Mouse (Mus musculus) cerebral cortex, adult 2 months (tissue): Measurements from ENCODE around the gene Pfkfb4.

Experiments
- WGBS: fragments of 180-500 bp; shearing (Covaris S2); methylation state at CpG from one replicate; pipeline ENCODE4 v1.1.7; 2018; 5-methylcytosine and 5-hydroxymethylcytosine counted together

Gene Pfkfb4

DNA sequence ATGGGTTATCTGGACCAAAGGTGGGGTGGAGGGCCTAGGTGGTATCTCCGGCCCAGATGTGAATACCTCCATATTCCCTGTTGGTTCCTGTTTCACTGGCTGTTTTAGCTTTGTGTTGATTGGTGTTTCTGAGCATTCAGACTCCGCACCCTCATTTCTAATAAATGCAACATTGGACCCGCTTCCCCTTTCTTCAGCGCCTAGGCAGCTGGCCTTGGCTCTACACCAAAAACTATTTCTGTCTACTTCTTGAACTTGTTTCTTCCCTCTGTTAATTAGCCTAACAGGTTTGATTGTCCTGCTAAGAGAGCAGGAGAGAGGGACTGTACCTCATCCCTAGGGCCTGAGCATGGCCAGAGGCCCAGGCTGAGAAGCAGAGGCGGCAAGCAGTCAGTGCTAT lies 66.0 kb downstream of the Pfkfb4 start:
- 58% methylated on average over 5 of the region's 5 CpGs for WGBS

DNA sequence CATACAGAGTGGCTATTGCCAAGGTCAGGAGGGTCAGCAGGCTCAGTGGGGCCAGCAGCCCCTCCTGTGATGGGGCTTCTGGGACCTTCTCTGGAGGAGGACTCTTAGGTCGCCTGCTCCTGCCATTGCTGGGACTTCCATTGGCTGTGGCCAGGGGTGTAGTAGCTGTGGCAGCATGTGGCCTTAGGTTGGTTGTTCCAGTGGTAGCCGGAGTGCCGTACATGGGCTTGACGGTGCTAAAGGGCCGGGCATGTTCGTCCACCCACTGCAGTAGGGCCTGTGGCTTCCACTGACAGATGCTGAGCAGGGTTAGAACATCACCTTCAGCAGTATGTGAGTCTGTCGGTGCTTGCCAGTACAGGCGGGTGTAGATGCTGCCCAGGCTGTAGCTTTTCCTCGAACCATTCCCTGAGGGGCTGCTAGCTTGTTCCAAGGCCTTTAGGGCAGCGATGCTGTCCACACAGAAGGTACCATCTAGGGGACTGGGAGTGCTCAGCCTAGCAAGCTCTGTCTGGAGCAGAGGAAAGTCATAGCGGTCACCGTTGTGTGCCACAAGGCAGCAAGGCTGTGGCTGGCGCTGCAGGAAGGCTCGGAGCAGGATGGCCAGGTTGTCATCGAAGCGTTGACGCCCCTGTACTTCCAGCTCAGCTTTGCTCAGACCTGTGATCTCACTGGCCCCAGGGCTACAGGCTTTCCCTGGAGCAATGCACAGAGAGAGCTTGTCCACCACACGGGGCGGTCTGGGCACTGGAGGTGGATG lies 66.6 kb downstream of the Pfkfb4 start:
- WGBS, result 84% methylated on average over 19 of the region's 19 CpGs

DNA sequence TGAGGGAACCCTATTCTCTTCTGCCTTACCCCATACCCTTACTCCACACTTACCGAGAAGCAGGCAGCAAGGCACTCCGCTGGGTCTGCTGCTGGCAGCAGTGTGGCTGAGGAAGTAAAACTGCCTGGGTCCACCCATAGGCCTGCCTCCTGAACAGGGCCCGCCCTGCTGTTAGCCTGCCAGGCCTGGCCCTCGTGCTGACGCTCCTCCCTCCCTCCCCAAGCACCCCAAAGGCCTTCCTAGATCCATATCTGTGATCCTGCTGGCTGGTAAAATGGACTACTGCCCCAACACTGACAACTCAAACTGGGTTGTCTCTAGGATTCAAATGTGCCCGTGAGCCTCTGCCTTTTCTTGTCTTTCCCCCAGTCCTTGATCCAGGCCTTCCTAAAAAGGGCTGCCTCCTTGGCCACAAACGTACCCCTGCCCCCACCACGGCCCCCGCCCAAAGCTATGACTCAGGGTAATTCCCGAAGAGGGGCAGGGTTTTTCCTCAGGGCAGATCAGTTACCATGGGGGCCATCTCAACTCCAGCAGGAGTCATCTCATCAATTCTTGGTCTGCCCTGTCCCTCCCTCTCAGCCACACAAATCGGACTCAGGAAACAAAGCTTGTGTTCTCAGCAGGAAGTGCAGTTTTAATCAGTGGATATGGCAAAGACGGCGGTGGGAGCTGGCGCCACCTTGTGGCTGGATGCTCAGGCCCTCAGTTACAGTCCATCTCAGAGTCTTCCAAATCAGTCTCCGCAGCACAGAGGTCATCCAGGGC lies 67.7 kb downstream of the Pfkfb4 start, which contains the start of gene Trex1:
TSS of gene Trex1 (minus strand) at position 599 of the 768 bp plus-strand sequence.
- WGBS, result 3% methylated on average over 15 of the region's 15 CpGs

DNA sequence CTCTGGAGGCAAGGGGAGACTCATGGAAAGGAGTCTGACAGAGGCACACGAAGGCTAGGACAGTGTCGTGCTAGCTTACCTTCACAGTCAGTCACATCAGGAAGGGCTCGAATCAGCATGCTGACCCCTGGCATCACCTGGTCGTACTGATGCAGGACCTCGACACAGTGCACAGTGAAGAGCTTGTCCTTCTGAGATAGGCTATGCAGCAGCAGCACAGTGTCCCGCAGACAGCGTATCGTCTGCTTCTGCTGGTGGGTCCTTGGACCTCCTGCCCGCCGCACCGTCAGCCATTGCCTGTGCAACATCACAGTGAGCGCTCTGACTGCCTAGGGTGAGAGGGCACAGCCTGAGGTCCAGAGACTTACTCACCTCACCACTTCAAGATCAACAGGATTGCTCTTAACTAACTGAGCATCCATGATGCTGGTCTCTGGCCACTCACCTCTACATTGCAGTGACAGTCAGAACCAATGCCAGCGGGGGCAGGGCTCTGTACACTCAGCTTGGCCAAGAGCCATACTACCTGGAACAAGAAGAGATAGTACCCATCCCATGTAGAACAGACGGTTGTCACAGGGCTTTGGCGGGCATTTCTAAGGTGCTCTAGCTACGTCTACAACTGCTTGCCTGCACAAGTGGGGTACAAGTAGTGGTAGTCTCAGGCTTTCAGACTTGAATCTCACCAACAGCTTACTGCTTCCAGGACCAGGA lies 68.8 kb downstream of the Pfkfb4 start:
- 90% methylated on average over 16 of the region's 16 CpGs for WGBS

DNA sequence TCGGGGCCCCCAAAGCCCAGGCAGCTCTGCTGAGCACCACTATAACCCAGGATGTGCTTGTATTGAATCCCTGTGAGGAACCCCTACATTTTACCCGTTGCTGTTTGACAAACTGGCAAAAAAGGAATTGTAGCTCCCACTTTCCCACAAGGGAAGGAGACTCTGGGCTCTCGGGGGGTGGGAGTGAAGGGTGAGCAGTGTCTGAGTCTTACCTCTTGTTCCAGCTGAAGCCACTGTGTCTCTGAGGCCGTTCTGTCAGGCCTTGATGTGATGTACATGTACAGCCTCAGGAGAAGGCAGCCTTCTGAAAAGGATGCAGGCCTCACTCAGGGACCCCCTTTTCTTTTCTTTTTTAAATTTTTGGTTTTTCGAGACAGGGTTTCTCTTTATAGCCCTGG lies 69.3 kb downstream of the Pfkfb4 start:
- WGBS, result 78% methylated on average over 5 of the region's 5 CpGs

DNA sequence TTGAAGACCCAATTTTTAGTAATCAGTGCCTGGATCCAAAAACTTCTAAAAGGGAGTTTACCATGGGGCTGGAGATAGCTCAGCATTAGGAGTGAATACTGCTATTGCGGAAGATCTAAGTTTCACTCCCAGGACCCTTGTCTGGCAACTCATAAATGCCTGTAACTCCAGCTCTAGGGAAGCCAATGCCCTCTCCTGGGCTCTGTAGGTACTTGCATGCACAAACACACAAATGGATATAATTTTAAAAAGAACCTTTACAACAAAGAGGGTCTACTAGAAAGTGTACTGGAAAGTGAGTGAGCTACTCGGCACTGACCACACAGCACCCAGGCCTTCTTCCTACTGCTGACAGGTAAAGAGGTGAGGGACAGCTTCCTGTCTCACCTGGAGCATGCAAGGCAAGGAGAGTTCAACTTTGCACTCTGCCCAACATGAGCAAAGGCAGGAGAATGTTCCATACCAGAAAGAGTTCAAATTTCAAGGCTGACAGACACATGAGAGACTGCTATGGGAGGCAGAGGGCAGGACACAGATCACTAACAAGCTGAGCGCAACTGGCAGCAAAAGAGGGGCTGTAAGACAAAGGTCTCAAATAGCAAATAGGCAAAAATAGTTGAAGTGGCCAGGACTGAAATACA lies 76.6 kb downstream of the Pfkfb4 start:
- 94% methylated on average over 3 of the region's 3 CpGs for WGBS

DNA sequence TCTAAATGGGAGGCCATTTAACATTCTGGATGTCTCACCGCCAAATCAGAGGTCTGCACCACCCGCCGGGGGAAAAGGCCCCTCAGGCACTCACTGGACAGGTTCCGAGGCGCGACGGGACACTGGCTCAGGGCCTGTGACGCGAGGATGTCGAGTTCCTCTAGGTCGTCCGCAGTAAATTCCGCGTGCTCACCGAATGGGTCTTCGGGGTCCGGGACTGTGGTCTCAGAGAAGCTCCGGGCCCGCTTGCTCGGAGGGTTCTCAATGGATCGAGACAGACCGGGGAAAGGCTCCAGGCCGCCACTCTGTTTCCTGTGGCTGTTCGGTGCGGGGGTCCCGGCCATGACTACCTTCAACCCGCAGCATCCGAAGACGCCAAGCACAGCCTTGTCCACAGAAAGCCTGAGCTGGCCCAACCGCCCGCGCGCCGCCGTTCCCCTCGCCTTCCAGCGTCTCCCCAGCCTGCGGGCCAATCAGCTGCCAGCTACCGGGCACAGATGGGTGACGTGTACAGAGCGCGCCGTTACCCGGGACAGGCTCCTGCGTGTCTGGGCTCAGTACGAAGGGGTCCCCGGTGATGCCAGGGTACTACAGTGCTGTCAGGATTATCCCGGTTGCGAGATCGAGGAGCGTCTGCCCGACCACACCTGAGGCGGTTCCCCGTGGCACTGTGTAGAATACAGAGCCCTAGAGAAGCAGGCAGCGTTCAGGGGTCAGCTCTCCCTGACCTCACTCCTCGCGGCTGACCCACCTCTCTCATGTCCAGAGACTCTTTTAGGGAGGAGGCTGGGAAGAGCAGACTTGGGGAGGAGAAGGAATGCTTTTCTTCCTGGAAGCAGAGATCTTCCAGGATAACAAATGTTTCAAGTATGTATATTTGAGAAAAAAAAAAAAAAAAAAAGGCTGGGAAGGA lies 82.3 kb downstream of the Pfkfb4 start, which contains the start of gene Atrip:
TSS of gene Atrip (minus strand) at position 464 of the 913 bp plus-strand sequence.
- under 1% methylated on average over 57 of the region's 57 CpGs for WGBS

DNA sequence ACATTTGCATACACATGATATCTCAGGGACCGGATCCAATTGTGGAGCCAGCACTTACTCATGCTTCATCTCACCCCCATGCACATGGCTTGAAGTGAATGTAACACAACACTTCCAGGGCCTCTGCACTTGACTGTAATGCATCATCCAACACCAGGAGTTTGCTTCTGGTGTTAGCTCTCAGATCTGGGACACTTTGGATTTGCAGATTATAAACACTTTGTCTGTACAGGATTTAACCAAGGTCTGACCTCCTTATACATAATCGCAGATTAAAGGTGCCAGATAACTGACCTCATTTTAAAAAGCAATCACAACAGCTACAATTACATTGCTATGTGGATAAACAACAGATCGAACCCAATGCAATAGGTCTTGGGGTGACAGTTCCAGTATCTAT lies 88.9 kb downstream of the Pfkfb4 start:
- WGBS, result 90% methylated on average over 3 of the region's 3 CpGs

DNA sequence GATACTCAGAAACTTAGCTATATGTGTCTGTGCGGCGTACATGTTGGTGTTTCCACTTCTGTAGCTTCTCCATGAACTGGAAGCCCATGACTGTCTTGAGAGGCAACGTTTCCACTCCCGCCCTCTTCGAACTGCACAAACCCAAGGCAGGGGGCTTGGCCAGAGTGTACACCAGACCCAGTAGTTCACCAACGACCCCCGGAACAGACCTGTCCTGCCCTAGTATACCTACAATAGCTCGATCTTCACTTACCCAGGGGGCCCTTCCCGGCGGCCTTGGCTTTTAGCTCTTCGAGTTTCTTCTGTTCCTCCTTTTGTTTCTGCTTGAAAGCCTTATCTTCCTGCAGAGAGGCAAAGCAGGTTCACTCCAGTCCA lies 90.2 kb downstream of the Pfkfb4 start:
- WGBS, result 4% methylated on average over 11 of the region's 11 CpGs
